Mouse (Mus musculus): ENCODE measurements around the gene Camta1.
A peak's percentile ranks its signal among the peaks of the same experiment; 100 is the strongest.

The Camta1 gene

GRCm38 (mm10) chr4:151778511-151778910 lies 83.2 kb downstream of the Camta1 start:
- no peak for DNase-seq

GRCm38 (mm10) chr4:151777451-151777850 lies 84.2 kb downstream of the Camta1 start:
- DNase-seq, result peak; percentile 22

- DNase-seq, result no peak
Measured at GRCm38 (mm10) chr4:151775441-151775840, 86.2 kb downstream of the Camta1 start.

GRCm38 (mm10) chr4:151773651-151774050 lies 88.0 kb downstream of the Camta1 start:
- no peak for DNase-seq

GRCm38 (mm10) chr4:151773007-151773406 lies 88.7 kb downstream of the Camta1 start:
- DNase-seq, result no peak

- DNase-seq, result no peak
Measured at GRCm38 (mm10) chr4:151770697-151771096, 91.0 kb downstream of the Camta1 start.

- DNase-seq, result no peak
Measured at GRCm38 (mm10) chr4:151767786-151768185, 93.9 kb downstream of the Camta1 start.

GRCm38 (mm10) chr4:151767361-151767760 lies 94.3 kb downstream of the Camta1 start:
- no peak for DNase-seq

GRCm38 (mm10) chr4:151765376-151765775 lies 96.3 kb downstream of the Camta1 start:
- no peak for DNase-seq

- no peak for DNase-seq
Measured at GRCm38 (mm10) chr4:151763928-151764327, 97.7 kb downstream of the Camta1 start.

GRCm38 (mm10) chr4:151759095-151759494 lies 102.6 kb downstream of the Camta1 start:
- no peak for DNase-seq

- no peak for DNase-seq
Measured at GRCm38 (mm10) chr4:151758337-151758736, 103.3 kb downstream of the Camta1 start.

GRCm38 (mm10) chr4:151757261-151757660 lies 104.4 kb downstream of the Camta1 start:
- no peak for DNase-seq

GRCm38 (mm10) chr4:151756400-151756799 lies 105.3 kb downstream of the Camta1 start:
- DNase-seq, result no peak

GRCm38 (mm10) chr4:151753231-151753630 lies 108.4 kb downstream of the Camta1 start:
- no peak for DNase-seq

GRCm38 (mm10) chr4:151752551-151752950 lies 109.1 kb downstream of the Camta1 start:
- DNase-seq, result no peak

- DNase-seq, result no peak
Measured at GRCm38 (mm10) chr4:151751270-151751945, 110.3 kb downstream of the Camta1 start.

GRCm38 (mm10) chr4:151747723-151748122 lies 114.0 kb downstream of the Camta1 start:
- DNase-seq, result no peak

- DNase-seq, result no peak
Measured at GRCm38 (mm10) chr4:151746002-151746606, 115.6 kb downstream of the Camta1 start.

GRCm38 (mm10) chr4:151741249-151742137 lies 120.2 kb downstream of the Camta1 start:
- DNase-seq, result no peak

- DNase-seq, result no peak
Measured at GRCm38 (mm10) chr4:151739348-151739956, 122.2 kb downstream of the Camta1 start.

GRCm38 (mm10) chr4:151738875-151739274 lies 122.8 kb downstream of the Camta1 start:
- no peak for DNase-seq

GRCm38 (mm10) chr4:151738280-151738679 lies 123.4 kb downstream of the Camta1 start:
- DNase-seq, result no peak

Data from cerebellum, adult 11 months (tissue).